Comparison of ENCODE assay signal across 8 mouse cellular contexts in genomic region chr17:56583611-56584256, GRCm38 (mm10). TPM values are rescaled to one million over a fixed set of nuclear protein-coding genes. Genes with fewer than 3 reads are reported as not detected.
DNase-seq lines count a peak whose midpoint lies in the region; TF ChIP-seq lines count a peak whose summit lies in the region.

No protein-coding gene starts in this region.

- no peak for TF ChIP-seq POLR2A in liver, adult 2 months (IDR thresholded peaks at IDR 0.05; ENCODE audit: extremely low read depth, insufficient read depth, low read length)

- H3K9ac ChIP-seq in liver, adult 2 months (ENCODE audit: low read depth, low read length), result peak overlapping the region; percentile 85

- peak overlapping the region; percentile 78 for H3K4me3 ChIP-seq in liver, adult 2 months (ENCODE audit: insufficient read depth, low read depth, low read length)
- peak overlapping the region; percentile 99 for H3K4me3 ChIP-seq in erythroblast, embryonic 14.5 days (replicated peaks)
- H3K4me3 ChIP-seq in midbrain, embryonic 10.5 days, result peak overlapping the region; percentile 94

- no peak for TF ChIP-seq CTCF in liver, adult 2 months (IDR thresholded peaks at IDR 0.05; ENCODE audit: low read depth, low read length)

- DNase-seq in liver, adult 2 months (ENCODE audit: extremely low read depth, low read depth, low spot score), result peak; percentile 74
- DNase-seq in liver, result no peak
- peak; percentile 62 for DNase-seq in adrenal gland, adult 8-10 months
- DNase-seq in heart, postnatal 14 days, result peak; percentile 44
- peak; percentile 24 to 29 for DNase-seq in left cerebral cortex, postnatal 36 days (ENCODE audit: low spot score in 2 of 2)
- DNase-seq in midbrain, embryonic 10.5 days (ENCODE audit: low spot score), result no peak
- peak; percentile 23 for DNase-seq in urinary bladder, postnatal 25 days (ENCODE audit: low spot score)

- peaks cover 23% of the 10 kb centered on the region; the same call in 1 of the 2 replicates for H3K36me3 ChIP-seq in liver, adult 2 months (ENCODE audit: control insufficient read depth, insufficient read depth, low read length)
- peaks cover 76% of the 10 kb centered on the region for H3K36me3 ChIP-seq in erythroblast, embryonic 14.5 days (ENCODE audit: control insufficient read depth)
- peaks cover 70% of the 10 kb centered on the region for H3K36me3 ChIP-seq in midbrain, embryonic 10.5 days

- H3K79me2 ChIP-seq in liver, adult 2 months (ENCODE audit: control insufficient read depth, insufficient read depth, low read length), result peaks cover 55% of the 10 kb centered on the region

- H3K4me1 ChIP-seq in liver, adult 2 months (ENCODE audit: control insufficient read depth, insufficient read depth, low read length), result peaks cover 25% of the 10 kb centered on the region
- peaks cover 68% of the 10 kb centered on the region for H3K4me1 ChIP-seq in erythroblast, embryonic 14.5 days (ENCODE audit: control insufficient read depth)
- H3K4me1 ChIP-seq in midbrain, embryonic 10.5 days, result peaks cover 55% of the 10 kb centered on the region

- peak overlapping the region; percentile 92 for H3K27ac ChIP-seq in liver, adult 2 months (replicated peaks; ENCODE audit: insufficient read depth, low read depth, low read length)
- H3K27ac ChIP-seq in midbrain, embryonic 10.5 days (replicated peaks), result peak overlapping the region; percentile 96

- no peaks in the 10 kb centered on the region for H3K27me3 ChIP-seq in liver, adult 2 months (ENCODE audit: control insufficient read depth, insufficient read depth, low read length)
- no peaks in the 10 kb centered on the region for H3K27me3 ChIP-seq in erythroblast, embryonic 14.5 days (ENCODE audit: control insufficient read depth)
- H3K27me3 ChIP-seq in midbrain, embryonic 10.5 days (ENCODE audit: low read depth, poor library complexity, severe bottlenecking), result no peaks in the 10 kb centered on the region

- H3K9me3 ChIP-seq in erythroblast, embryonic 14.5 days (ENCODE audit: control insufficient read depth, low read length), result no peaks in the 10 kb centered on the region
- no peaks in the 10 kb centered on the region for H3K9me3 ChIP-seq in midbrain, embryonic 10.5 days (replicated peaks)

- intact Hi-C loops in heart, postnatal 14 days (cut with DNase I), result no loop called here
- intact Hi-C loops in left cerebral cortex, postnatal 36 days (cut with DNase I), result loop anchor here (2.0 kb wide), 1 partner anchor 89 kb away; the partner anchor contains the start of gene Ranbp3

- WGBS in liver, adult 2 months, result under 1% methylated on average over 33 of the region's 33 CpGs
- WGBS in midbrain, embryonic 10.5 days, result 5% methylated on average over 33 of the region's 33 CpGs

RNA-seq across cellular contexts. Expression of gene Safb2, which starts 0.7 kb away (rescaled TPM):
- 30.6 and 32.8 TPM in 2 replicates for total RNA-seq in liver, adult 2 months (2014; rRNA removed)
- polyA plus RNA-seq in liver, adult 2 months (2012; rRNA removed), result 41.7 and 62.3 TPM in 2 replicates
- 100 to 1,000 TPM in 3 of 4 experiments, 10 to 100 TPM in 1; 79.7 to 193 (median 154) TPM for total RNA-seq in adrenal gland, adult 8-10 months (2022)
- polyA plus RNA-seq in erythroblast, embryonic 14.5 days (2012), result 26.3 and 27.6 TPM in 2 replicates
- total RNA-seq in heart, postnatal 14 days (2021), result 10 to 100 TPM; 62.2 to 65.6 TPM
- total RNA-seq in left cerebral cortex, postnatal 36 days (2021), result 100 to 1,000 TPM in 1 of 2 experiments, 10 to 100 TPM in 1; 73.4 to 145 TPM
- polyA plus RNA-seq in midbrain, embryonic 10.5 days (2016; fragmentation: Nextera tagmentation; extraction: Ambion mirVana), result 80.9 and 85.6 TPM in 2 replicates

RNA-seq across cellular contexts. Expression of gene Safb, which starts 0.9 kb away (rescaled TPM):
- 20.8 and 22.9 TPM in 2 replicates for total RNA-seq in liver, adult 2 months (2014; rRNA removed)
- polyA plus RNA-seq in liver, adult 2 months (2012; rRNA removed), result 36.6 and 56.2 TPM in 2 replicates
- total RNA-seq in adrenal gland, adult 8-10 months (2022), result 100 to 1,000 TPM in 3 of 4 experiments, 10 to 100 TPM in 1; 87.8 to 184 (median 132) TPM
- polyA plus RNA-seq in erythroblast, embryonic 14.5 days (2012), result 27.9 and 29.6 TPM in 2 replicates
- total RNA-seq in heart, postnatal 14 days (2021), result 10 to 100 TPM; 78.1 to 88.8 TPM
- 100 to 1,000 TPM; 126 to 182 TPM for total RNA-seq in left cerebral cortex, postnatal 36 days (2021)
- 148 and 157 TPM in 2 replicates for polyA plus RNA-seq in midbrain, embryonic 10.5 days (2016; fragmentation: Nextera tagmentation; extraction: Ambion mirVana)

RNA-seq across cellular contexts. Expression of gene 2410015M20Rik, which starts 25.8 kb away (rescaled TPM):
- total RNA-seq in liver, adult 2 months (2014; rRNA removed), result 201 and 208 TPM in 2 replicates
- polyA plus RNA-seq in liver, adult 2 months (2012; rRNA removed), result 214 and 259 TPM in 2 replicates
- total RNA-seq in adrenal gland, adult 8-10 months (2022), result 100 to 1,000 TPM; 245 to 323 (median 277) TPM
- 21.4 and 25.5 TPM in 2 replicates for polyA plus RNA-seq in erythroblast, embryonic 14.5 days (2012)
- 100 to 1,000 TPM; 347 to 349 TPM for total RNA-seq in heart, postnatal 14 days (2021)
- total RNA-seq in left cerebral cortex, postnatal 36 days (2021), result 100 to 1,000 TPM; 120 to 139 TPM
- 197 and 202 TPM in 2 replicates for polyA plus RNA-seq in midbrain, embryonic 10.5 days (2016; fragmentation: Nextera tagmentation; extraction: Ambion mirVana)

RNA-seq across cellular contexts. Expression of gene Rpl36, which starts 29.5 kb away (rescaled TPM):
- total RNA-seq in liver, adult 2 months (2014; rRNA removed), result 820 and 1,038 TPM in 2 replicates
- 845 and 1,134 TPM in 2 replicates for polyA plus RNA-seq in liver, adult 2 months (2012; rRNA removed)
- 100 to 1,000 TPM; 674 to 792 (median 703) TPM for total RNA-seq in adrenal gland, adult 8-10 months (2022)
- polyA plus RNA-seq in erythroblast, embryonic 14.5 days (2012), result 810 and 1,011 TPM in 2 replicates
- 100 to 1,000 TPM; 717 to 746 TPM for total RNA-seq in heart, postnatal 14 days (2021)
- total RNA-seq in left cerebral cortex, postnatal 36 days (2021), result 100 to 1,000 TPM; 343 to 401 TPM
- 1,286 and 1,494 TPM in 2 replicates for polyA plus RNA-seq in midbrain, embryonic 10.5 days (2016; fragmentation: Nextera tagmentation; extraction: Ambion mirVana)

RNA-seq across cellular contexts. Expression of gene Gm20219, which starts 29.5 kb away (rescaled TPM):
- total RNA-seq in liver, adult 2 months (2014; rRNA removed), result not detected in 2 replicates
- 0.14 and 0.31 TPM in 2 replicates for polyA plus RNA-seq in liver, adult 2 months (2012; rRNA removed)
- total RNA-seq in adrenal gland, adult 8-10 months (2022), result 1 to 10 TPM in 2 of 4 experiments, under 1 TPM in 2; 0.73 to 2.1 (median 1.1) TPM
- 0.04 and 0.10 TPM in 2 replicates for polyA plus RNA-seq in erythroblast, embryonic 14.5 days (2012)
- total RNA-seq in heart, postnatal 14 days (2021), result under 1 TPM; 0.43 to 0.51 TPM
- total RNA-seq in left cerebral cortex, postnatal 36 days (2021), result 1 to 10 TPM; 1.3 to 3.5 TPM
- 0.80 and 0.89 TPM in 2 replicates for polyA plus RNA-seq in midbrain, embryonic 10.5 days (2016; fragmentation: Nextera tagmentation; extraction: Ambion mirVana)

Comparison
In these comparisons a context has a peak if more than half of its experiments do, and no peak if none do; other contexts are left out.
1. DNase-seq: peak in liver, adult 2 months (single experiment), adrenal gland, adult 8-10 months (single experiment), heart, postnatal 14 days (2 of 2), left cerebral cortex, postnatal 36 days (2 of 2) and urinary bladder, postnatal 25 days (single experiment); none in liver (single experiment) and midbrain, embryonic 10.5 days (single experiment).
2. Peak in every context shown above with its lines, with median percentiles within 50 percentile points of each other: H3K4me3 ChIP-seq.